Mouse (Mus musculus) cortical plate, adult 2 months (tissue): ENCODE measurements around the gene Slamf1.

Experiments used
- CTCF ChIP-seq: fragments of 200-500 bp; IDR thresholded peaks from 2 replicates; pipeline ENCODE4 v1.5.1; 2011; ENCODE audit warnings: mild to moderate bottlenecking, control low read depth, low read length; ENCODE audit not compliant: insufficient read depth; ENCODE audit errors: extremely low read depth
- POLR2A ChIP-seq: fragments of 200-500 bp; IDR thresholded peaks from 2 replicates; pipeline ENCODE4 v1.6.1; 2011; ENCODE audit warnings: mild to moderate bottlenecking, low read length, control low read depth; ENCODE audit not compliant: insufficient read depth; ENCODE audit errors: extremely low read depth

- TF ChIP-seq CTCF, result no peak
- TF ChIP-seq POLR2A, result no peak
These were observed 5.3 kb downstream of the Slamf1 start for GRCm38 (mm10) chr1:171772121-171772735.
